Mouse (Mus musculus): ENCODE results near the gene Prrx1.

- TF ChIP-seq POLR2A (IDR thresholded peaks at IDR 0.05; ENCODE audit: low read depth, low read length) (no peak), CTCF (IDR thresholded peaks at IDR 0.05; ENCODE audit: extremely low read depth, insufficient read length, insufficient replicate concordance, low read depth, low read length) (no peak)
Measured at GRCm38 (mm10) chr1:163238950-163239349, 74.6 kb downstream of the Prrx1 start.

All from small intestine, adult 2 months (tissue).